Mouse (Mus musculus): Measurements from ENCODE around the gene Pola2. TPM values are rescaled to one million over a fixed set of nuclear protein-coding genes. Genes with fewer than 3 reads are reported as not detected.

The Pola2 gene
- polyA plus RNA-seq, 1 experiment: 33.8 TPM

DNA sequence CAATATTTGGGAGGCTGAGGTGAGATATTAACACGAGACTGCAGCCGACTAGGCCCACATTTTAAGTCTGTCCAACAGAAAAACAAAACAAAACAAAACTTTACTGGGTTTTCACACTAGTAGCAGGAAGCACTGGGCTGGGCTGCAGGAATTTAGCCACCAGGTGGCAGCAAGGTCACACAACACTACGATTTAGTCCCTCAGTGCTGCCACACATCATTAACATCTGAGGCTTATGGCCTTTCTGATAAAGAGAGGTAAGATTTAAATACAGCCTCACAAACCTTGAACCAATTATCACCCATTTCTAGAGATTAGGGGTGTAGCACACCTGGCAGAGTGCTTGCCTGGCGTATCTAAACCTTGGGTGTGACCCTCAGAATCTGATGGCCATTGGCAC is 1.3 kb upstream of the Pola2 start:
- TF ChIP-seq CTCF (IDR thresholded peaks at IDR 0.05; ENCODE audit: borderline replicate concordance, extremely low read depth, insufficient read depth, insufficient read length) (peak; percentile 82; the same call in 1 of the 2 replicates), POLR2A (IDR thresholded peaks at IDR 0.05; ENCODE audit: borderline replicate concordance, extremely low read depth, insufficient read depth, insufficient read length, poor library complexity, severe bottlenecking) (no peak)
- DNase-seq (ENCODE audit: low read depth): peak; percentile 85

DNA sequence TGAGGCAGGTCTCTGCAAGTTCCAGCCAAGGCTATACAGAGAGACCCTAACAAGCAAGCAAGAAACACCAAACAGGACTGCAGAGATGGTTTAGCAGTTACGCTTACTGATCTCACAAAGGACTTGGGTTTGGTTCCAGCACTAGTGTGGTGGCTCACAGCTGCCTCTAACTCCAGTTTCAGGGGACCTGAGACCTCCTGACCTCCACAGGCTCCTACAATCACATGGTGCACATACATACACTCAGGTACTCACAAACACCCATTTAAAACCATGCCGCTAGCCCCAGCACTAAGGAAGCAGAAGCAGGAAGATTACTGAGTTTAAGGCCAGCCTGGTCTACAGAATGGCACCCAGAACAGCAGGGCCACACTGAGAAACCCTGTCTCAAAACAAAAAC is 802 bp upstream of the Pola2 start:
- TF ChIP-seq POLR2A (IDR thresholded peaks at IDR 0.05; ENCODE audit: borderline replicate concordance, extremely low read depth, insufficient read depth, insufficient read length, poor library complexity, severe bottlenecking) (no peak), CTCF (IDR thresholded peaks at IDR 0.05; ENCODE audit: borderline replicate concordance, extremely low read depth, insufficient read depth, insufficient read length) (no peak)

DNA sequence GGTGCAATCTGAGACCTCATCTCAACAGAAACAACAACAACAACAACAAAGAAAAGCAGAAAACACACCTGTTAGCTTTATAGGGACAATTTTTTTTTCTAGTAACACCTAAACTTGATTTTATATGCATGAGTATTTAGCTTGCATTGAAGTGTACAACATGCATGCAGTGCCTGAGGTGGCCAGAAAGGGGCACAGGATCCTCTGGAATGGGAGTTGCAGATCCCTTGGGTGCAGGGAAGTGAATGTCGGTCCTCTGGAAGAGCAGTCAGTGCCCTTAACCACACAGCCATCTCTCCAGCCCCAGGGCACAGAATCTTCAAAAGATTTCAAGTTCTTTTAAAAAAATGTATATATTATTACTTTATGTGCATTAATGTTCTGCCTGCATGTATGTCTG is 1.4 kb downstream of the Pola2 start:
- no peak for DNase-seq (ENCODE audit: low read depth)
- TF ChIP-seq POLR2A (IDR thresholded peaks at IDR 0.05; ENCODE audit: borderline replicate concordance, extremely low read depth, insufficient read depth, insufficient read length, poor library complexity, severe bottlenecking): no peak

More for the DNA sequence above, 802 bp upstream of the Pola2 start:
- no peak for DNase-seq (ENCODE audit: low read depth)

DNA sequence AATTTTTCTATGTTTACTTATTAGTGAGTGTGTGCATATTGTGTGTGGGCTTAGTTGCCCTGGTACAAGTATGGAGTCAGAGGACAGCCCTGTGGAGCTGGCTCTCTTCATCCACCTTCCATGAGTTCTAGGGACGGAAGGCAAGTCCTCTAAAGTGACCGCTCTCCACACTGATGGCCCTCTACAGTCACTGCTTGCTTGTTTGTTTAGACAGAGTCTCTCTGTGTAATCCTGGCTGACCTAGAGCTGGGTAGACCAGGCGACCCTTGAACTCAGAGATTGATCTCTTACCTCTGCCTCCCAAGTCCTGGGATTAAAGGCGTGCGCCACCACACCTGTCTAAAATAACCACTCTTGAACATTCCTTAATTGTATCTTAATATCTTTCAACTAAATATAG is 6.6 kb downstream of the Pola2 start:
- no peak for DNase-seq (ENCODE audit: low read depth)

DNA sequence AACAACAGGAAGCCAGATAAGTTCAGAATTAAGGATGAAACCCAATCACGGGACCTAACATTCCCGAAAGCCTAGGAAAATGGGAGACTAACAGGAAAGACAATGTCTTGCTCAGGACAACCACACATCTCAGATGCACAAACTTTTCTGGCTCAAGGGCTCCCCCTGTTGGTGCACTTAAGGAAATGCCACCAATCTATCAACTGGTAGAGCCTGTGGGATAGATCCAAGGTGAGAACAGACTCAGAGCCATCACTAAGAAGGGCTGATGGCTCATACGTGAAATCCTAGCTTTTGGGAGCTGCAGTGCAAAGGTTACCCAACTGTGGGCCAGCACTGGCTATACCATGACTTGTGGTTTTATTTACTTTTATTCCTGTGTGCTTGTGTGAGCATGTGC is 7.3 kb downstream of the Pola2 start:
- TF ChIP-seq CTCF (IDR thresholded peaks at IDR 0.05; ENCODE audit: borderline replicate concordance, extremely low read depth, insufficient read depth, insufficient read length) (peak; percentile 79; the same call in 1 of the 2 replicates), POLR2A (IDR thresholded peaks at IDR 0.05; ENCODE audit: borderline replicate concordance, extremely low read depth, insufficient read depth, insufficient read length, poor library complexity, severe bottlenecking) (no peak)
- peak; percentile 84 for DNase-seq (ENCODE audit: low read depth)

More for the DNA sequence above, 6.6 kb downstream of the Pola2 start:
- TF ChIP-seq CTCF (IDR thresholded peaks at IDR 0.05; ENCODE audit: borderline replicate concordance, extremely low read depth, insufficient read depth, insufficient read length) (no peak), POLR2A (IDR thresholded peaks at IDR 0.05; ENCODE audit: borderline replicate concordance, extremely low read depth, insufficient read depth, insufficient read length, poor library complexity, severe bottlenecking) (no peak)

DNA sequence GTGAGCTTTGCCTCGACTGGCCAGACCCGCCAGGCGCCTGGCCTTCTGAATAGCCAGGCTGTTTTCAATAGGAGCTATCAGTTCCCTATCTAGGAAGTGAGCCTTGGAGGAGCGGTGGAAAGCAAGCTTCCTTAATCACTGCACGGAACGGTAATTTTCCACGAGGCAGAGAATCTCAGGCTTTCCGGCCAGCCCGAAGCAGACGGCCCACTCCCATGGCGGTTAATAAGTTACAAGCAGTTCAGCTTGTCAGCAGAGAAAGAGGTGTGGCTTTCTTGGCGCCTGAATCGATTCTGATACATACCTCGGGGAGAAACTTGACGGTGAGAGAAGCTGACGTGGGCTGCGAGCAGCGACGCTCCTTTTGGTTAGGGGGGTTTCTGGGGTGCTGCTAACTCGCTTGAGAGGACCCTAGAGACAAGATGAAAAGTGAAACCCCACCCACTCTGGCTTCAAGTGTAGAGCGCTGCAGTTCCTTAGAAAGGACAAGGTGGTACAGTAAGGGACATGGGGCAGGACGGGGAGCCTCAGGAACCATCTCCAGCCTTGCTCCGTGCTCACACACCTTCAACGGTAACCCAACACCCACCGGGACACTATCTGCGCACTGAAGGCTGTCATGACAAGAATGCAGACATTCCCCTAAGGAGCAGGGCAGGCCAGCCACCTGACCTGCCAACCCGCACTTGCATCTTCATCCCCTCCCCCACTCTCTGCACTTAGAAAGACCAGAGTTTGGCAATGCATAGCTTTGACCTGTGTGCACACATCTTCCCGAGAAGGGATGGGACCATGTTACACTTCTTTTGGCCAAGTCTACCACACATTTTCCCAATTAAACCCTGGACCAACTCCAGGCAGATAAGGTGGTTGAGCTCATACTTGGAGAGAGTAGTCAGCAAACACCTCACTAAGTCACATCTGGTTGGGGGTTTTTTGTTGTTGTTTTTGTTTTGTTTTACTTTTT is 8.0 kb downstream of the Pola2 start:
- TF ChIP-seq CTCF (IDR thresholded peaks at IDR 0.05; ENCODE audit: borderline replicate concordance, extremely low read depth, insufficient read depth, insufficient read length): no peak
- TF ChIP-seq POLR2A (IDR thresholded peaks at IDR 0.05; ENCODE audit: borderline replicate concordance, extremely low read depth, insufficient read depth, insufficient read length, poor library complexity, severe bottlenecking): no peak

DNA sequence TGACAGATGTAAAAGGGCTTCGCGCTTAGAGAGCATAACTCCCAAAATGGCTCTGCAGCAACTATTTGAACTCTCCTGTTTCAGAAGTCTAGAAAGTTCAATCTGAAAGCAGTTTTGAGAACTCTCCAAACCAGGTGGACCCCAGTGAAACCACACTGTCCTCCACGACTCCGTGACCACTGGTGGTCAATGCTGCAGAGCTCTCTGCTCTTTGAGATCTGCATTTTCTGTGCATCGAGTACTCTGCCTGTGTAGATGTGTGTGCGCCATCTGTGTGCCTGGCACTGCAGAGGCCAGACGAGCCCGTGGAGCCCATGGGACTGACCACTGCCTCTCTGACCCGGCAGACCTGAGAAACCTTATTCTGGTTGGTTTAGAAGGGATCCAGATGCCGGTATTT is 9.1 kb downstream of the Pola2 start:
- no peak for DNase-seq (ENCODE audit: low read depth)
- TF ChIP-seq POLR2A (IDR thresholded peaks at IDR 0.05; ENCODE audit: borderline replicate concordance, extremely low read depth, insufficient read depth, insufficient read length, poor library complexity, severe bottlenecking) (no peak), CTCF (IDR thresholded peaks at IDR 0.05; ENCODE audit: borderline replicate concordance, extremely low read depth, insufficient read depth, insufficient read length) (no peak)

More for the DNA sequence above, 8.0 kb downstream of the Pola2 start:
- DNase-seq (ENCODE audit: low read depth): no peak

DNA sequence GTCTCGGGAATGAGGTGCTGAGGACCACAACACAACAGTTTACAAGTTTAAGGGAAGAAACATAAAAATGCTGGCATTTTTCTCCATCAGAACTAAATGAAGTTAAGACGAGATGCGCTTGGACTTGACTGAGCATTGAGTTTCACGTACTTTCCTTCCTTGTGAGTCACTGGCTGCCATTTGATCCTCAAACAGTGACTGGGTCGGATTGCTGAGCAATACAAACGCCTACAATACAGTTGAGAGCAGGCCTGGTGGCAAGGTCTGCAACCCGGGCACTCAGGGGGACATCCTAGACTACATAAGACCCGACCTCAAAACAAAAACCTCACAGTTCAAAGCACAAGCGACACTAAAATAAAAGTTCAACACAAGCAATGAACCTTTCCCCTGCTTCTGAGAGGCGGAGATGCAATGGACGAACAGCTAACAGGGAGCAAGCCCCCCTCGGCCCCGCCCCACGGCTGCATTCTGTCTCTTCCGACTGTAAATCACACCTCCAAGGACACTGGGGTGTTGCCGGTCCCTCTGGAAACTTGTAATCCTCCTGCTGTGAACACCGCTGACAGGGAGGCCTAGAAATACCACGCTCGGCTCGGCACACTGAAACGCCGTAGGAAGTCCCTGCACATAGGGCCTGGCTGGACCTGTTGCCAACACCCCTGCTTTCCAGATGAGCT is 9.8 kb downstream of the Pola2 start:
- DNase-seq (ENCODE audit: low read depth): no peak
- TF ChIP-seq CTCF (IDR thresholded peaks at IDR 0.05; ENCODE audit: borderline replicate concordance, extremely low read depth, insufficient read depth, insufficient read length) (no peak), POLR2A (IDR thresholded peaks at IDR 0.05; ENCODE audit: borderline replicate concordance, extremely low read depth, insufficient read depth, insufficient read length, poor library complexity, severe bottlenecking) (no peak)

DNA sequence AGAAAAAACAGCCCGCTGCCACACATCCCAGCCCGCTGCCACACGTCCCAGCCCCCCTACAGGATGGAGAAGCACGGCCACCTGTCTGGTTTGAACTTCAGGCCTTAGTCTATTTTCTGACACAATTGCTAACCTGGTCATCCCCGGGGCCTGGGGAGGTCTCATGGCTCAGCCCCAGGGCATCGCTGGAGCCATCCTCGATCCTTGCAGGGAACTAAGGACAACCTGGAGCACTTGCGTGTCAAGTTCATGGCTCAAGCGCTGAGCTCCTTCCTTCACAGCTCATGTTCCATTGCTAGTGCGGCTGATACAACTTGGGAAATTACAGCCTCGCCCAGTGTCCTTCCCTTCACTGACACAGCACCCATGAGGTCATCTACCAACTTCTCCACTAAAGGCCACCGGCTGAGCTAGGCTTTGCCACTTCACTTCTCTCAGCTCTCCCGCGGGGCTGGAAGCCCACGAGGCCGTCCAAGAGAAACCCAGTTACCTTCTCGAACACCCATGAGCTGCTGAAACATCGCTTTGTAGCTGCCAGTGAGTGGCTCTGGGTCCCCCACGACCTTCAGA is 10.7 kb downstream of the Pola2 start:
- no peak for TF ChIP-seq POLR2A (IDR thresholded peaks at IDR 0.05; ENCODE audit: borderline replicate concordance, extremely low read depth, insufficient read depth, insufficient read length, poor library complexity, severe bottlenecking)

DNA sequence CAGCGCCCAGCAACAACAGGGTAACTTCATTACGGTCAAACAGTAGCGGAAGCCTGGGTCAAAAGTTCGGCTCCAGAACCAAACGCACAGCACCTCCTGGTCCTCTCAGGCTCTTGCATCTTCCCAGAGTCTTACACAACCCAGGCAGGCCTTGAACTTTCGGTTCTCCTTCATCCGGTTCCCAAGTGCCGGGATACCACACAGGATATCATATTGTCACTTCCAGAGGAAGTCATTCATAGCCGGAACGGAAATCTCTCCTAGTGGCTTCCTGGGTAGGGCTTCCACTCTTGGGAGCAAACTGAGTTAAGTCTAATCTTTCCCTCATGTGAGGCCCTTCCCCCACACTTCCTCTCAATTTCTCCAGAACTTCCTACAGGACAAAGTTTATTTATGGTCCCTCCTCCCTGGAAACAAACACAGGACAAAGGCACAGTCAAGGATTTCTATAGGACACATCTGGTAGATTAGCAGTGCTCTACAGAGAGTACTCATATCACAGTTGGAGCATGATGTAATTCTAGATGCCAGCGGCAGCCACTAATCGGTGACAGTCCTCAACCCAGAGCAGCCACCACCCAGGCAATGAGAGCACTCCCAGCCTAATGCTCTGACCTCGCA is 11.8 kb downstream of the Pola2 start:
- TF ChIP-seq POLR2A (IDR thresholded peaks at IDR 0.05; ENCODE audit: borderline replicate concordance, extremely low read depth, insufficient read depth, insufficient read length, poor library complexity, severe bottlenecking): no peak
- TF ChIP-seq CTCF (IDR thresholded peaks at IDR 0.05; ENCODE audit: borderline replicate concordance, extremely low read depth, insufficient read depth, insufficient read length): no peak
- DNase-seq (ENCODE audit: low read depth): peak; percentile 19

More for the DNA sequence above, 10.7 kb downstream of the Pola2 start:
- no peak for DNase-seq (ENCODE audit: low read depth)

DNA sequence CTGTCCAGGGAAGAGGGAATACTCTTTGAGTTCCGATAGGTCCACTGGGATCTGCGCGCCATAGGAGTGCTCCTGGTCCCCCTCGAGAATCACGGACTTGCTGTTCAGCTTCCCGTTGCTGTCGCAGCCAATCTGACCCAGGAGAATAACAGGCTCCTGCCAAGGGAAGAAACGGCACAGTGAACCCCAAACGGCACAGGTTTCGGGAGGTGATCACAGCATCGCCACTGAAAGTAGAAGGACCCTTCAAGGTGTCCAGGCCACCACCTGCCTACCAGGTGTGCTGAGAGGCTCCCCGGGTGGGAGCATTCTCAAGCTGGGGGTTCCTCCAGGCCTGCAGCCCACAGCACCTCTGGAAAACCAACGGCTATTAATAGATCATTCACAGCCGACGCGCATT is 12.4 kb downstream of the Pola2 start:
- DNase-seq (ENCODE audit: low read depth): no peak
- TF ChIP-seq POLR2A (IDR thresholded peaks at IDR 0.05; ENCODE audit: borderline replicate concordance, extremely low read depth, insufficient read depth, insufficient read length, poor library complexity, severe bottlenecking) (no peak), CTCF (IDR thresholded peaks at IDR 0.05; ENCODE audit: borderline replicate concordance, extremely low read depth, insufficient read depth, insufficient read length) (no peak)

All from brain, embryonic 14.5 days (tissue).